Mouse (Mus musculus) cerebellum, adult 2 months (tissue): ENCODE measurements around the gene Ripor1.

Experiments used
- CTCF ChIP-seq: fragments of 200-500 bp; IDR thresholded peaks from 2 replicates; pipeline ENCODE4 v1.5.1; 2011; ENCODE audit warnings: low read depth, mild to moderate bottlenecking, control low read depth, low read length, moderate library complexity, borderline replicate concordance; ENCODE audit not compliant: insufficient read depth
- POLR2A ChIP-seq: fragments of 200-500 bp; IDR thresholded peaks from 2 replicates; pipeline ENCODE4 v1.6.1; 2011; ENCODE audit warnings: low read length, control low read depth, borderline replicate concordance; ENCODE audit not compliant: insufficient read depth

GRCm38 (mm10) chr8:105563871-105564270 lies 41.2 kb upstream of the Ripor1 start:
- no peak for TF ChIP-seq POLR2A
- no peak for TF ChIP-seq CTCF
